Mouse (Mus musculus) MEL (cell line): ENCODE measurements around the gene Zfp422.

Source experiments
- CTCF ChIP-seq, 3 experiments: IDR thresholded peaks in 2 of 3; conservative IDR thresholded peaks in 1 of 3; 2 replicates each; pipeline ENCODE4 v1.5.1; 2011 to 2012; ENCODE audit warnings: low read length in 3 of 3, low read depth in 2 of 3, mild to moderate bottlenecking in 2 of 3, improper control_type of control experiment in 1 of 3, inconsistent platforms in 1 of 3, mixed read lengths in 1 of 3, moderate library complexity in 1 of 3; ENCODE audit not compliant: control insufficient read depth in 1 of 3, insufficient read depth in 1 of 3, poor library complexity in 1 of 3, severe bottlenecking in 1 of 3
- ELF1 ChIP-seq: IDR thresholded peaks from 2 replicates; pipeline ENCODE4 v1.6.1; 2014; ENCODE audit warnings: low read depth, mild to moderate bottlenecking, inconsistent platforms, low read length, improper control_type of control experiment, moderate library complexity
- EP300 ChIP-seq, 2 experiments: IDR thresholded peaks; 2 replicates each; pipeline ENCODE4 v1.6.1; 2011; ENCODE audit warnings: improper control_type of control experiment in 2 of 2, low read length in 2 of 2, low read depth in 1 of 2, mild to moderate bottlenecking in 1 of 2
- GATA1 ChIP-seq: IDR thresholded peaks from 2 replicates; pipeline ENCODE4 v1.6.1; 2011; ENCODE audit warnings: low read depth, low read length, improper control_type of control experiment
- HCFC1 ChIP-seq: IDR thresholded peaks from 2 replicates; pipeline ENCODE4 v1.6.1; 2012; ENCODE audit warnings: low read depth, mild to moderate bottlenecking, inconsistent platforms, low read length, improper control_type of control experiment, moderate library complexity
- MAFK ChIP-seq: IDR thresholded peaks from 2 replicates; pipeline ENCODE4 v1.6.1; 2011; ENCODE audit warnings: low read depth, mild to moderate bottlenecking, low read length, improper control_type of control experiment, borderline replicate concordance
- NRF1 ChIP-seq: IDR thresholded peaks from 2 replicates; pipeline ENCODE4 v1.6.1; 2014; ENCODE audit warnings: low read depth, mild to moderate bottlenecking, inconsistent platforms, low read length, improper control_type of control experiment, moderate library complexity; ENCODE audit not compliant: poor library complexity, insufficient read depth, severe bottlenecking
- POLR2A ChIP-seq, 2 experiments: IDR thresholded peaks; 2 replicates each; pipeline ENCODE4 v1.6.1; 2011 to 2012; ENCODE audit warnings: low read length in 2 of 2, mild to moderate bottlenecking in 2 of 2, control low read depth in 1 of 2, improper control_type of control experiment in 1 of 2, low read depth in 1 of 2, moderate library complexity in 1 of 2; ENCODE audit not compliant: control insufficient read depth in 1 of 2, insufficient read depth in 1 of 2, poor library complexity in 1 of 2
- RCOR1 ChIP-seq: IDR thresholded peaks from 2 replicates; pipeline ENCODE4 v1.6.1; 2012; ENCODE audit warnings: low read depth, mild to moderate bottlenecking, inconsistent platforms, low read length, improper control_type of control experiment
- TCF12 ChIP-seq: IDR thresholded peaks from 2 replicates; pipeline ENCODE4 v1.6.1; 2014; ENCODE audit warnings: low read depth, mild to moderate bottlenecking, inconsistent platforms, low read length, improper control_type of control experiment, moderate library complexity
- UBTF ChIP-seq: IDR thresholded peaks from 2 replicates; pipeline ENCODE4 v1.6.1; 2012; ENCODE audit warnings: low read depth, mild to moderate bottlenecking, inconsistent platforms, low read length, improper control_type of control experiment, moderate library complexity, borderline replicate concordance; ENCODE audit not compliant: insufficient read depth
- USF1 ChIP-seq: IDR thresholded peaks from 2 replicates; pipeline ENCODE4 v1.6.1; 2014; ENCODE audit warnings: low read depth, mild to moderate bottlenecking, inconsistent platforms, low read length, improper control_type of control experiment, moderate library complexity
- ZKSCAN1 ChIP-seq: IDR thresholded peaks from 2 replicates; pipeline ENCODE4 v1.6.1; 2012; ENCODE audit warnings: low read depth, mild to moderate bottlenecking, inconsistent platforms, low read length, improper control_type of control experiment, moderate library complexity

DNA sequence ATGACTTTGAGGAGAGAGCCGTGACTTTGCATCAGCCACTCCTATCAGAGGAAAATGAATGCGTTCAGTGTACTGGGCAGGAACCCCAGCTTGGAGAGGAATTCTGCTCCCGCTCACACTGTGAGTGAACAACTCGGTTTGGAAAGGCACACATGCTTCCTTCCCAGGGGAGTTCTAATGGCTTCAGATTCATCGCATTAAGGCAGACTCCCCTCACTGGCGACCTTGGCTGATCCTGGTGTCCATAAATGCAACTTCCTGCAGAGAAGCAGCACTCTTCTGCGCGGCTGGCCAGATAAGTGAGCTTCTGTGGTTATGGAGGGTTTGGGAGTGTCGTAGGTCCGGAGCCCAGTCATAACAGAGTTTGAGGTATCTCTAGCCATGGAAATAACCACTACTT lies 967 bp upstream of the Zfp422 start:
- no peak for TF ChIP-seq HCFC1
- TF ChIP-seq POLR2A (IDR thresholded peaks at IDR 0.05; ENCODE audit: control insufficient read depth in 1 of 2, insufficient read depth in 1 of 2, low read depth in 1 of 2, low read length in 2 of 2, poor library complexity in 1 of 2): no peak
- TF ChIP-seq CTCF (IDR thresholded peaks at IDR 0.05 in 2 of 3, conservative IDR thresholded peaks at IDR 0.05 in 1 of 3; ENCODE audit: control insufficient read depth in 1 of 3, insufficient read depth in 1 of 3, low read depth in 2 of 3, low read length in 3 of 3, poor library complexity in 1 of 3, severe bottlenecking in 1 of 3): no peak
- TF ChIP-seq RCOR1: no peak
- no peak for TF ChIP-seq MAFK
- no peak for TF ChIP-seq ELF1
- no peak for TF ChIP-seq UBTF
- no peak for TF ChIP-seq USF1
- no peak for TF ChIP-seq NRF1
- no peak for TF ChIP-seq GATA1
- no peak for TF ChIP-seq ZKSCAN1
- TF ChIP-seq TCF12: no peak
- TF ChIP-seq EP300 (IDR thresholded peaks at IDR 0.05; ENCODE audit: low read depth in 1 of 2, low read length in 2 of 2): no peak
